Mouse (Mus musculus) myocyte (in vitro differentiated cells): ENCODE measurements around the gene Foxo3. TPM values are rescaled to one million over a fixed set of nuclear protein-coding genes. Genes with fewer than 3 reads are reported as not detected.

Experiments
- H3K27me3 ChIP-seq: one replicate; pipeline ENCODE4 v1.6.1; 2011; ENCODE audit not compliant: control insufficient read depth, insufficient read depth, insufficient read length
- H3K36me3 ChIP-seq: one replicate; pipeline ENCODE4 v1.6.1; 2011; ENCODE audit not compliant: control insufficient read depth, insufficient read depth
- H3K4me2 ChIP-seq: one replicate; pipeline ENCODE4 v1.6.1; 2011; ENCODE audit warnings: low read depth, control low read depth
- H3K4me3 ChIP-seq: one replicate; pipeline ENCODE4 v1.5.1; 2011; ENCODE audit warnings: mild to moderate bottlenecking, control low read depth, moderate library complexity
- H3K79me2 ChIP-seq: one replicate; pipeline ENCODE4 v1.6.1; 2011; ENCODE audit not compliant: control insufficient read depth, insufficient read depth
- H3ac ChIP-seq: one replicate; pipeline ENCODE4 v1.6.1; 2011; ENCODE audit not compliant: control insufficient read depth, insufficient read length
- CEBPB ChIP-seq: IDR thresholded peaks from 2 replicates; pipeline ENCODE4 v1.6.1; 2011; ENCODE audit warnings: mild to moderate bottlenecking, moderate library complexity; ENCODE audit not compliant: poor library complexity, insufficient read depth, severe bottlenecking
- E2F4 ChIP-seq: IDR thresholded peaks from one replicate; pipeline ENCODE4 v1.6.1; 2011; ENCODE audit warnings: mild to moderate bottlenecking, control low read depth, moderate library complexity; ENCODE audit not compliant: insufficient read depth
- MAX ChIP-seq: IDR thresholded peaks from one replicate; pipeline ENCODE4 v1.6.1; 2011; ENCODE audit warnings: low read depth, mild to moderate bottlenecking, control low read depth
- MYOD1 ChIP-seq, 3 experiments: IDR thresholded peaks; one replicate each; pipeline ENCODE4 v1.6.1; 2011; ENCODE audit warnings: control low read depth in 2 of 3, low read depth in 2 of 3, mild to moderate bottlenecking in 2 of 3, moderate library complexity in 1 of 3; ENCODE audit not compliant: insufficient read length in 2 of 3, control insufficient read depth in 1 of 3
- MYOG ChIP-seq, 3 experiments: IDR thresholded peaks; one replicate each; pipeline ENCODE4 v1.6.1; 2011; ENCODE audit warnings: control low read depth in 2 of 3, low read depth in 2 of 3, mild to moderate bottlenecking in 2 of 3; ENCODE audit not compliant: insufficient read length in 2 of 3, control insufficient read depth in 1 of 3, insufficient read depth in 1 of 3
- POLR2A ChIP-seq: IDR thresholded peaks from one replicate; pipeline ENCODE4 v1.6.1; 2011; ENCODE audit warnings: low read depth, mild to moderate bottlenecking, control low read depth, moderate library complexity; ENCODE audit not compliant: insufficient read length
- POLR2AphosphoS2 ChIP-seq: IDR thresholded peaks from one replicate; pipeline ENCODE4 v1.6.1; 2011; ENCODE audit warnings: low read depth, control low read depth; ENCODE audit not compliant: insufficient read length
- REST ChIP-seq: IDR thresholded peaks from one replicate; pipeline ENCODE4 v1.6.1; 2011; ENCODE audit warnings: mild to moderate bottlenecking, control low read depth, moderate library complexity; ENCODE audit not compliant: insufficient read depth, insufficient read length
- SRF ChIP-seq: IDR thresholded peaks from one replicate; pipeline ENCODE4 v1.6.1; 2011; ENCODE audit warnings: low read depth; ENCODE audit not compliant: control insufficient read depth, insufficient read length
- TCF12 ChIP-seq: IDR thresholded peaks from one replicate; pipeline ENCODE4 v1.6.1; 2011; ENCODE audit warnings: mild to moderate bottlenecking, control low read depth; ENCODE audit not compliant: poor library complexity, insufficient read depth, severe bottlenecking
- TCF3 ChIP-seq: IDR thresholded peaks from one replicate; pipeline ENCODE4 v1.6.1; 2011; ENCODE audit warnings: low read depth, control low read depth; ENCODE audit not compliant: insufficient read length
- USF1 ChIP-seq: IDR thresholded peaks from one replicate; pipeline ENCODE4 v1.6.1; 2011; ENCODE audit warnings: low read depth, mild to moderate bottlenecking, control low read depth, moderate library complexity
- polyA plus RNA-seq: library from polyadenylated mRNA; unstranded; fragments of >200 nt; fragmentation: generic; extraction: Trizol; gene quantifications from one replicate; pipeline ENCODE4 v1.2.1, GENCODE M21; 2012; ENCODE audit warnings: missing spikeins

The Foxo3 gene
- polyA plus RNA-seq, 1 experiment: 11.2 TPM

DNA sequence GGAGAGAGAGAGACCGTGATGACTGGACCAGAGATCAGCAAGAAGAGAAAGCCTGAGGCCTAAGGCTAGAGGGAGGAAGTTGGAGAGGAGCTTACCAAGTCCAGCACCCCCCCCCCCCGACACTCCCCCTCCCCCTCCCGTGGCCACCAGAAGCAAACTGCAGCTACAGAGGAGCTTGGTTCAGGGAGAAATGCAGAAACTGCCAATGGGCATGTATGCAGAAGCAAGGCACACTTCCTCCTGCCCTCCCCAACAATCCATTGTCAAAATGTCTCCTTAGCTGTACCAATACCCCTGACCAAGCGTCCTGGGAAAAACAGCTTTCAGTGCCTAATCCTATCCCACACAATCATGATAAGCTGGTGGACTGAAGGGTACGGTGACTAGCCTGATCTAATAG, 131.8 kb downstream of the Foxo3 start:
- no peaks in the 10 kb centered on the region for H3K27me3 ChIP-seq
- H3K4me2 ChIP-seq: no peak overlapping the region
- no peaks in the 10 kb centered on the region for H3K79me2 ChIP-seq
- H3ac ChIP-seq: no peak overlapping the region
- no peaks in the 10 kb centered on the region for H3K36me3 ChIP-seq
- TF ChIP-seq SRF: no peak
- no peak for TF ChIP-seq E2F4
- no peak for TF ChIP-seq MYOG (IDR thresholded peaks at IDR 0.05; ENCODE audit: control insufficient read depth in 1 of 3, insufficient read depth in 1 of 3, insufficient read length in 2 of 3, low read depth in 2 of 3)
- no peak for TF ChIP-seq TCF12
- no peak for TF ChIP-seq MAX
- no peak for TF ChIP-seq REST
- no peak for TF ChIP-seq MYOD1 (IDR thresholded peaks at IDR 0.05; ENCODE audit: control insufficient read depth in 1 of 3, insufficient read length in 2 of 3, low read depth in 2 of 3)
- no peak for TF ChIP-seq POLR2A
- no peak for TF ChIP-seq POLR2AphosphoS2
- no peak for TF ChIP-seq USF1
- no peak for TF ChIP-seq CEBPB
- no peak for TF ChIP-seq TCF3
- no peak overlapping the region for H3K4me3 ChIP-seq

DNA sequence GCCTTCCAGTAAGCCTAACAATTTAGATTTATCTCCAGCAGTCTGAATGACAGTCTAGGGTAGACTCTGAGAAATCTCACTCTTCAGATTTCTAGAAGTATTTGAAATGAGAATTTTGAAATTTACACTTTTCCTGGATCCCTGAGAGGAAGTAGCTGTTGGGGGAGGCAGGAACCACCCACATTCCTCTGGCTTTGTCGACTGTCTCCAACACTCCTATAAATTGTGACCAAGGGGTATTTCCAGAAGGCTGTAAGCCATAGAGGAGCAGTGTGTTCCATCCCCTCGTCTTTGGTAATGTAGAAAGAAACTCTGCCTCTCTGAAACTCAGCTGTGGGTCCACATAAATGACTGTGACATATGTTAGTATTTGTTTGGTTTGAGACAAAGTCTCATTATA, 132.4 kb downstream of the Foxo3 start:
- TF ChIP-seq SRF (no peak), USF1 (no peak), MYOG (IDR thresholded peaks at IDR 0.05; ENCODE audit: control insufficient read depth in 1 of 3, insufficient read depth in 1 of 3, insufficient read length in 2 of 3, low read depth in 2 of 3) (no peak), POLR2AphosphoS2 (no peak), TCF12 (no peak), MAX (no peak), MYOD1 (IDR thresholded peaks at IDR 0.05; ENCODE audit: control insufficient read depth in 1 of 3, insufficient read length in 2 of 3, low read depth in 2 of 3) (no peak), TCF3 (no peak), E2F4 (no peak)
- H3K27me3 ChIP-seq: no peaks in the 10 kb centered on the region
- H3K4me2 ChIP-seq: no peak overlapping the region

DNA sequence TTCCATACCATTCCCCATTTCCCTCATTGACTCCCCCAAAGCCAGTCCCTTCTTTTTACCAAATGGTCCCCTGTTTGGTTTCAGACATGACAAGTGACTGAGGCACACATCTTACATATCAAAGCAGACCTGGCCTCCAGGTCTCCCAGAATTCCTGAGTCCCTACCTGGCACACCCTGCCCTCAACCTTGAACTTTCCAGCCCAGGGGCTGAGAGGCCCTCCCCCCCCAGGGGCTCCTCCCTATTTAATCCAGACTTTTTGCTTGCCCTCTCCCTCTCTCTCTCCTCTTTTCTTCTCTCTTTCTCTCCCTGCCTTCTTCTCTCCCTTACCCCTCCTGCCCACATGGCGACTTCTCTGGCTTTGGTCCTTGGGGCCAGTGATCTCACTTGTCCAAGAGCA, 133.8 kb downstream of the Foxo3 start:
- H3K36me3 ChIP-seq: no peaks in the 10 kb centered on the region
- H3K27me3 ChIP-seq: no peaks in the 10 kb centered on the region
- TF ChIP-seq TCF3 (no peak), POLR2AphosphoS2 (no peak), SRF (no peak), TCF12 (no peak), MYOG (IDR thresholded peaks at IDR 0.05; ENCODE audit: control insufficient read depth in 1 of 3, insufficient read depth in 1 of 3, insufficient read length in 2 of 3, low read depth in 2 of 3) (no peak), MYOD1 (IDR thresholded peaks at IDR 0.05; ENCODE audit: control insufficient read depth in 1 of 3, insufficient read length in 2 of 3, low read depth in 2 of 3) (no peak), CEBPB (no peak), POLR2A (no peak)
- H3K4me3 ChIP-seq: no peak overlapping the region
- no peaks in the 10 kb centered on the region for H3K79me2 ChIP-seq
- H3ac ChIP-seq: no peak overlapping the region
- no peak overlapping the region for H3K4me2 ChIP-seq

More for the DNA sequence above, 132.4 kb downstream of the Foxo3 start:
- no peak overlapping the region for H3ac ChIP-seq
- H3K36me3 ChIP-seq: no peaks in the 10 kb centered on the region
- no peaks in the 10 kb centered on the region for H3K79me2 ChIP-seq
- H3K4me3 ChIP-seq: no peak overlapping the region

DNA sequence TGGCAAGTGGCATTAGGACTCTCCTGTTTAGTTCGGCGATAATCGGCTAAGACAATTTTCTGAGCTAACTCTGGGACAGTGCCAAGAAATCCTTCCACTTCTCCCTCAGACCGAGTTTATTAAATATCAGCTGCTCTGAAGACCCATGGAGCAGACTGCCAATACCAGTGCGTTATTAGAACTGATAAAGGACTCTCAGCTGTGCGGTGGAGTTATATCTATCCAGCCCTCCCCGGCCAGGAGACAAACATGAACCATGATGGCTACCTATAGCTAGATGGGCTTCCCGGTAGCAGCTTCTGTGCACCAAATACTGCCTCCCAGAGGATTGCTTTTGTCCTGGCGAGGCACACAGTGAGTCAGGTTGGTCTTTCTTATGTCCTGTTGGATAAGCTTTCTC, 134.5 kb downstream of the Foxo3 start:
- Histone ChIP-seq H3K36me3 (no peaks in the 10 kb centered on the region), H3ac (no peak overlapping the region), H3K4me3 (no peak overlapping the region), H3K79me2 (no peaks in the 10 kb centered on the region), H3K27me3 (no peaks in the 10 kb centered on the region), H3K4me2 (no peak overlapping the region)
- no peak for TF ChIP-seq USF1
- TF ChIP-seq TCF12: no peak
- TF ChIP-seq MAX: no peak
- no peak for TF ChIP-seq TCF3
- no peak for TF ChIP-seq POLR2AphosphoS2
- no peak for TF ChIP-seq MYOG (IDR thresholded peaks at IDR 0.05; ENCODE audit: control insufficient read depth in 1 of 3, insufficient read depth in 1 of 3, insufficient read length in 2 of 3, low read depth in 2 of 3)
- no peak for TF ChIP-seq POLR2A
- no peak for TF ChIP-seq SRF
- TF ChIP-seq E2F4: no peak
- no peak for TF ChIP-seq CEBPB
- no peak for TF ChIP-seq REST
- TF ChIP-seq MYOD1 (IDR thresholded peaks at IDR 0.05; ENCODE audit: control insufficient read depth in 1 of 3, insufficient read length in 2 of 3, low read depth in 2 of 3): no peak

DNA sequence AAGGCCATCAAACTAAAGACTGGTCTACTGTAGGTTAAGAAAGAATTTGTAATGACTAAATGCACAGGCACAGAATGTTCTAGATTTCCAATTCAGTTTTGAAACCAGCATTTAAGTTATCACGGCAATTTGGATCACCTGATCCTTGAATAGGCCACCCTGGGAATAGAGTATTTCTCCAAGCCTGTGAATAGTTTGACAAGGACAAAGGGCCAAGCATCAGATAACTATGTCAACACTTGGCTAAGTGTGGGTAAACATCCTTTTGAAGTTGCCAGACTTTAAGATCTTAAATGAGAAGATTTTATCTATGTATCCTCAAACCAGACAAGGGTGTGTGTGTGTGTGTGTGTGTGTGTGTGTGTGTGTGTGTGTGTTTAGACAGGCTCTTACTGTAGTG, 136.8 kb downstream of the Foxo3 start:
- TF ChIP-seq TCF3: no peak
- no peaks in the 10 kb centered on the region for H3K36me3 ChIP-seq
- H3K79me2 ChIP-seq: no peaks in the 10 kb centered on the region
- no peak overlapping the region for H3ac ChIP-seq
- no peak overlapping the region for H3K4me3 ChIP-seq
- no peak overlapping the region for H3K4me2 ChIP-seq
- H3K27me3 ChIP-seq: no peaks in the 10 kb centered on the region
